Mouse (Mus musculus) right cerebral cortex, postnatal 36 days (tissue): ENCODE results near the gene Tsc2.
"Not testable (repeated sequence)": the region's sequence is repeated elsewhere in the genome, so short reads cannot be mapped to it uniquely, and the experiment has no call there.

Experiments
- DNase-seq, 2 experiments: peaks; one replicate each; pipeline ENCODE4 v3.0.0; 2022; ENCODE audit warnings: low spot score in 2 of 2, mixed read lengths in 1 of 2

Gene Tsc2

GRCm38 (mm10) chr17:24632167-24632812 is at the start of gene Tsc2, which contains the start of gene Nthl1:
TSS of gene Tsc2 (minus strand) at chr17:24632630.
TSS of gene Nthl1 (plus strand) at chr17:24632680.
- DNase-seq, result peak; percentile 78 to 81

DNA sequence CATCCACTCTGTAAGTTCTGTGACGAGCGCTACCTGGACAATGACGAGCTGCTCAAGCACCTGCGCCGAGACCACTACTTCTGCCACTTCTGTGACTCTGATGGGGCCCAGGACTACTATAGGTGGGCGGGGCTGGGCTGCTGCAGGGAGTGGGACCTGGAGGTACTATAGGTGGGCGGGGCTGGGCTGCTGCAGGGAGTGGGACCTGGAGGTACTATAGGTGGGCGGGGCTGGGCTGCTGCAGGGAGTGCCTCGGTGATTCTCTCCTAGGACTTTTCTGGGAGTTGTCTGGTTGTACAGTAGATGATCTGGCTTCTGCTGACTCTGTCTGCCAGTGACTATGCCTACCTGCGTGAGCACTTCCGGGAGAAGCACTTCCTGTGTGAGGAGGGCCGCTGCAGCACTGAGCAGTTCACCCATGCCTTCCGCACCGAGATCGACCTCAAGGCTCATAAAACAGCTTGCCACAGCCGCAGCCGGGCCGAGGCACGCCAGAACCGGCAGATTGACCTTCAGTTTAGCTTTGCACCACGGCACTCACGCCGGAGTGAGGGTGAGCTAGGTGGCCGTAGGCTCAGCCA is 45.2 kb upstream of the Tsc2 start:
- no peak for DNase-seq

DNA sequence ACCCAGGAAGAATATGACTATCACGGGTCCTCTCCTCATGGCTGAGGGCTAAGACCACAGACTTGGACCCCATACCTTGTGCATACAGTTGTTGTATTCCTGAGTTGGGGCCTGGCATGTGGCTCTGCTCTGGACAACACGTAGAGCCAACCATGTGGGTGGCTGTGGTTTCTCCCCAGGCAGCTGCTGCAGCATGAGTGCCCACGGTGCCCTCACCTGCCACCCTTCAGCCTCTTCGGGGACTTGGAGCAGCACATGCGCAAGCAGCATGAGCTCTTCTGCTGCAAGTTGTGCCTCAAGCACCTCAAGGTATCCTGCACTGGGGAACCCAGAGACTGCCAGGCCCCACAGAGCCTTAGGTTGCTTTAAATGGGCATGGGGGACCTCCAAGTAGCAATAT is 44.4 kb upstream of the Tsc2 start:
- DNase-seq, result no peak

DNA sequence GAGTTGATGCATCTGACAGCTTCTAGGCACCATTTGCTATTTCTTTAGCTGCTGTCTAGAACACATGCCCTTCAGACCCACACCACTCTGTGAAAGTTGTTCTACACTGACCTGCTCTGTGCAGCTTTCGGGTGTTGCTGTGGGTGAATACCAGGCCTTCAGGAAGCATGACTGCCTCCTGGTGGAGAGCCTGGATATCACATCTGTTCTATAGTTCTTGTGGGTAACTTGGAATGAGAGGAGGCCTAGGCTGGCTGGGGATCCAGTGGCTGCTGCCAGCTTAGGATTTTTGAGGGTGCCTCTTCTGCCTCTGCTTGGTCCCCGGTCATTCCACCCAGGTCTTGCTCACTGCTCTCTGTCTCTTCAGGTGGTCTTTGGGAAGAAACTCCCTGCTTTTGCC is 43.8 kb upstream of the Tsc2 start:
- no peak for DNase-seq

GRCm38 (mm10) chr17:24674277-24674676 is 41.8 kb upstream of the Tsc2 start:
- DNase-seq, result peak; percentile 48 to 67

DNA sequence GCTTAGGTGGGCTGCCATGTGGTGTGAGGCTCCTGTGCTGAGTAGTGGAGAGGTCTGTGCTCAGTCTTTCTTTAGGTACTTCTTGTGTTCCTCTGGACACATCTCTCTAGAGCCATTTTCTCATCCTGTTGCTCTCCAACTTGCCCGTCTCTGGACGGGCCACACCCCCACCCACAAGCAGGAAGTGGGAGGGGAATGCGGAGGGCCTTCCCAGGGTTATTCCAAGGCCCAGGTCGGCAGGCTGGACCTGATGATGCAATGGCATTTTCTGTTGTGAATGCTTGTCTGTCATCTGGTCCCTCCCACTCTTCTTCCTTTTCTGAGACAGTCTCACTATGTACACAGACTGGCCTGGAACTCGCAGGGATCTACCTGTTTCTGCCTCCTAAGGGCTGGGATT is 39.7 kb upstream of the Tsc2 start:
- no peak for DNase-seq

DNA sequence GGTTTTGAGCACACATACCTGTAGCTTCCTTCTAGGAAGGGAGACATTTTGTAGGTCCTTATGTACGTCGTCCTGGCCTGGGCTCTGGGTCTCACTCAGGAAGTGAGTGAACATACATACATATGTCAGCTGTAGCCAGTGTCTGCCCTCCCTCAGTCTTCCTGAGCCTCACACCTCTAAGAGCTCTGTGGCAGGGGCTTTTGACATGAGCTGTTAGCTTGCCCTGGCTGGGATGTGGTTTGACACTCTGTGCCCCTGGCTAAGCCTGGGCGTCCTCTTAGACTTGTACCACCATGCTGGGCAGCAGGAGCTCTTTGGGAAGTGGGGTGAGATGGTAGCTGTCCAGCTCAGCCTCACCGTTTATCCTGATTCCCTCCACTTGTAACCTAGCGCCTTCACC is 38.9 kb upstream of the Tsc2 start:
- DNase-seq, result no peak

DNA sequence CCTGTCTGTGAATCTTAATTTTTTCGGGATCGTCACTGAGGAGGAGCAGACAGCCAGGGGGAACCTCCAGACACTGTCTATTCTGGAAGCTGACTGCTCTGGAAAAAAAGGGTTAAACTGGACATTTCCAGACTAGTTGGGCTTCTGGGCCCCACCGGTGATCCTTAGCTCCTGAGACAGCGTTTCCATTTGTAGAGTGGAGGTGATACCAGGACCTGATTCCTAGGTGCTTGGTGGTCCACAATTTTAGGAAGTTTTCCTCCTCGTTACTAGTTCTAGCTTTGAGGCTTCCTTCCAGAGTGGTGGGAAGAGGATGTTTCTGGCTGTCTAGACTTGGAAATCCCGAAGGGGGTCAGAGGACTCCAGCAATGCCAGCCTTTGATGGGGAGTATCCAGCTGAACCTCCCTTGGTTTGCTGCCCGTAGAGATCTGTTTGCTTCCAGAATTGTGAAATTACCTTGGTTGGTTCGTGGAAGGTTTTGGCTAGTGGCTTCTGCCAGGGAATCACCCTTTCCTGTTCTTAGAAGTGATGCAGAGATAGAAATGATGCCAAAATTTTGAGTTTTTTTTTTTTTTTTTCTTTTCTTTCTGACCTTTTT is 37.9 kb upstream of the Tsc2 start:
- DNase-seq, result no peak

DNA sequence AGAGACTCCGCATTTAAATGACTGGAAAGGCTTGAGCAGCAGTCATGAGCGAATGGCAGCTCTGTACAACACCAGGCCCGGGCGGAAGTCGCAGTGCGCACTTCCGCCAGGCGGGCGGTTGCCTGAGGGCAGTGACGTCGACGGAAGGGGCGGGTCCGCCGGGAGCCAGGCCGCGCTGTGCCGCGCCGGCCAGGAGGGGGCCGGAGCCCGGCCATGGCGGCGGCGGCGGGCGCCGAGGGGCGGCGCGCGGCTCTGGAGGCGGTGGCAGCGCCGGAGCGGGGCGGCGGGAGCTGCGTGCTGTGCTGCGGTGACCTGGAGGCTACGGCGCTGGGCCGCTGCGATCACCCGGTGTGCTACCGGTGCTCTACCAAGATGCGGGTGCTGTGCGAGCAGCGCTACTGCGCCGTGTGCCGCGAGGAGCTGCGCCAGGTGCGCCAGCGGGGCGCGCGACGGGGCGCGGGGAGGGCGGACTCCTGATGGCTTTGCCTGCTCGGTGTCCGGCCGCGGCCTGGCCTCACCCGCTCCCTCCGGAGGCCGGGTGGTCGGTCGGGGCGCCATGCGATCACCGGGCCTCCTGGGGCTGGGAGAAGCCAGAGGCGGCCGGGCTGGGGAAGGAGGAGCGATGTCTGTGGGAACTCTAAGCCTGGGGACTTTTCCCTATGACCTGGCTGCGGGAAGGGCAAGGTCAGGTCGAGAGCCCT is 37.3 kb upstream of the Tsc2 start, which contains the start of gene Zfp598:
TSS of gene Zfp598 (plus strand) at position 143 of the 701 bp plus-strand sequence.
- peak; percentile 90 to 93 for DNase-seq

DNA sequence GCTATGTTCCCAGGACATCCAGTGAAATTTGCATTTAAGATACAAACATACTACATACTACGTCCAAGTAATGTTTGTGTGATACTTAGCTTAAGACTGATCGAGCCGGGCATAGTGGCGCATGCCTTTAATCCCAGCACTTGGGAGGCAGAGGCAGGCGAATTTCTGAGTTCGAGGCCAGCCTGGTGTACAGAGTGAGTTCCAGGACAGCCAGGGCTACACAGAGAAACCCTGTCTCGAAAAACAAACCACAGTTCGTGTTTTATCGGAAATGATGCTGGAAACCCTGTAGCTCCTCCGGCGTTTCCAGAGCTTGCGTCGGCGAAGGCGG is 36.7 kb upstream of the Tsc2 start:
- not testable (repeated sequence) for DNase-seq

GRCm38 (mm10) chr17:24667416-24667815 is 35.0 kb upstream of the Tsc2 start:
- no peak for DNase-seq

GRCm38 (mm10) chr17:24667011-24667410 is 34.6 kb upstream of the Tsc2 start:
- not testable (repeated sequence) for DNase-seq

DNA sequence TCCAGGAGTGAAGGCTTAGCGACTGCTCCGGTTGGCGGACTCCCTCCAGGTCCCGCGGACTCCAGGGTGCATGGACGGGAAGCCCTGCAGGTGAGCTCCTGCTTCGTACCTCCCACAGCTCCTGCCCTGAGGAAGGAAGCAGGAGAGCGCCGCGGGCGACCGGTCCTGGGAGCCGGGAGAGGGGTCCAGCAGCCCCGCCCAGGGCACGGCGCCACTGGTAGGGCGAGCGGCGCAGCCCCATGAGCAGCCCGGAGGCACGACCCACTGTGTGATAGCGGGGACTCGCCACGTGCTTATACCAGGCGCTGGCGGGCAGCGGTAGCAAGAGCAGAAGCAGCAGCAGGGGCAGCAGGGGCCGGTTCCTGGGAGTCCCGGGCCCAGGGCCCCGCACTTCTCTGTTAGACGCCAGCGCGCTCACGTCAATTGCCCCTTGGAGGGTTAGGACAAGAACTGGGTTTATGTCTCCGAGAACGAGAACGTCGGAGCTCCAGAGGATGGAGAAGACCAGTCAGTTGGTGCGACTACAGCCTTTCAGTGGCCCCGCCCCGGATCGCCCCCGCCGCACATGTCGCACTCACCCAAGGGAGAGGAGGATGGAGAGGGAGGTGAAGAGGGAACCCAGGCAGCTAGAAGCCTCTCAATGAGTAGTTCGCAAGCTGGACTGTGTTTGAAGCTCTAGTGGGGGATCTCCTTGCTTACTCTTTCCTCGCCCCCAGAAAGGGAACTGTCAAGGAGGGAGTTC is 25.8 kb upstream of the Tsc2 start, which contains the start of gene Npw:
TSS of gene Npw (minus strand) at position 441 of the 742 bp plus-strand sequence.
- DNase-seq, result no peak

DNA sequence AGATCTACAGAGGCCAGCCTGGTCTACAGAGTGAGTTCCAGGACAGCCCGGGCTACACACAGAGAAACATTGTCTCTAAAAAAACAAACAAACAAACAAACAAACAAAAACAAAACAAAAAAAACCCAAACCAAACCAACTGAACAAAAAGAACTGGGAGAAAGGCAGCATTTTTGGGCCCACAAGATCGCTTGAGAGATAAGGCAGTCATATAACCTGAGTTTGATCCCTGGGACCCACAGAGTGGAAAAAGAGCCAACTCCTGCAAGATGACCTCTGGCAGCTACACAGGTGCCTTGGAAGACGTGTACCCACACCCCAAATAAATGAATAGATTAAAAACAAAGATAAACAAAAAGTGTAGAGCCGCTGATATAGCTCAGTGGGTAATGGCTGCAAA is 22.5 kb upstream of the Tsc2 start:
- no peak for DNase-seq

DNA sequence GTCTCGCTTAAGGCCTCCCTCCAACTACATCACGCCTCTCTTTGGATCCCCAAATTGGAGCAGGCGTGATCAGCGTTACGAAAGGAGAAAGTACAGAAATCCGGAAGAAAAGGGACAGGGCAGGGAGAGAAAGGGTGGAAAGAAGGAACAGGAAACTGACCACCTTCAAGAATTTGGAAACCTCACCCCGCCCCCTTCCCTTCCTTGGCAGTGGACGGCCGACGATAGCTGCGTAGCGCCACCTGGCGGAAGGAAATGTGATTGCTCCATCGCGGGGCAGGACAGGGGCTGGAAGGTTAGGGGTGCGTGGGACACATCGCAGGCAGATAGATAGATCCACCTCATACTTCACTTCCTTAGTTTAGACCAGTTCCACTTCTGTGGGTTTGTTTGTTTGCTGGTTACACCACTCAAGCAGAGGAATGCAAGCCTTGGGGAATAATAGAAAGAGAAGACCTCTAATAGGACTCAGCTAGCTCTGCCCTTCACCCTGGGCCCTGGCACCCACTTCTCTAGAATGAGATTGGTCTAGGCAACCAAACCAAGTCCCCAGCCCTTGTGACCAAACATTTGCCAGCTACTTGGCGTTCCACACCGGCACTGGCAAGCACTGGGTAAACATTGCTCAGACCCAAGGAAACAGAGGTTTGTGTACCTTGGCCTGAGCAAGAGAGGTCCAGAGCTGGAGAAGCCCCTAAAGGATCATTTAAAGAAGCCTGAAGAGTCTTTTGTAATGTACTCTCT is 21.7 kb upstream of the Tsc2 start:
- DNase-seq, result no peak

DNA sequence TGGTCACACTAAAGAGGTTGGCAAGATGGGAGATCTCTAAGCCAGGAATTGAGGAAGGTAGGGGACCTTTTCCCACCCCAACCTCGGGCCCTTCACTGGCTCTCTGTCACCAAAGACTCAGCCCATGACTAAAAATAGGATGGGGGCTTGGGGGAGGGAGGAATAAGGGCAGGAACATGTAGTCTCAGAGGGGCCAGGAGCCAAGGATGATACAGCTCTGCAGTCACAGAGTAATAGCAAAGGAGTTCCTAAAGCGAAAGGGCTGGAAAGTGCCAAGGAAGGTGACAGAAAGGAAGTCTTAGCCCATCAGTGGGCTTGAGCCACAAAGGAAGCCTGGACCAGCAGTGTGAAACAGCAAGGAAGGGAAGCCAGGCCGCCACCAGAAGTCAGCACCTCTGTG is 19.4 kb upstream of the Tsc2 start:
- DNase-seq, result no peak

GRCm38 (mm10) chr17:24650766-24651165 is 18.3 kb upstream of the Tsc2 start:
- DNase-seq, result no peak

DNA sequence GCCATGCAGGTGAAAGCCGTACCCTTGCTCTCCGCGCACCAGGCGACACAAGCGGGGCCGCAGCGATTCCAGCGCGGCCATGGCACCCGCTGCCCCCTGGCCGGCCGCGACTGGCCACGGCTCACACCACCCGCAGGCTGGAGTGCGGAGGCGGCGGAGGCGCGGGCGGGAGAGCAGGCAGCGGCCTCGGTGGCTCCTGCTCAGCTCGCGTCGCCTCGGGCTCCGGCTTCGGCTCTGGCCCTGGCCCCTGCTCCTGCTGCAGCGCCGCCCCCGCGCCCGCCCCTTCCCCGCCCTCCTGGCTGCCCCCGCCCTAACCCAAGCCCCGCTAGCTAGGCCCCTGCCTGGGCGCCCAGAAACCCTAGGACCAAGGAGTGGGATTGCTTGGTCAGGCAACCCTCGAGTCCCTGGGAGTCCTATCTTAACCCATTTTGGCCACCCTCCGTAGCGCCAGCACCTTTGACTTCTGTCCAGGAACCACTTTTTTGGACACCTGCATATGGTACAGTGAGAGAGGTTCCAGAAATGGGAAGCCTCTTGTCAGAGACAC is 17.7 kb upstream of the Tsc2 start, which contains the start of gene Slc9a3r2:
TSS of gene Slc9a3r2 (minus strand) at position 258 of the 547 bp plus-strand sequence.
- DNase-seq, result no peak

GRCm38 (mm10) chr17:24649581-24650069 is 17.2 kb upstream of the Tsc2 start:
- no peak for DNase-seq

- no peak for DNase-seq
These were observed 16.4 kb upstream of the Tsc2 start for GRCm38 (mm10) chr17:24648731-24649377.
